Mouse (Mus musculus) hindbrain, postnatal 0 days (tissue): ENCODE data around the gene Kcnma1. TPM values are rescaled to one million over a fixed set of nuclear protein-coding genes. Genes with fewer than 3 reads are reported as not detected.

Experiments
- ATAC-seq: fragments of 200-750 bp; cut with Nextera tagmentation; 2 replicates; pipeline ENCODE4 v1.8.0; 2017; ENCODE audit warnings: mild to moderate bottlenecking, moderate TSS enrichment, moderate library complexity
- DNase-seq: peaks from one replicate; pipeline ENCODE4 v3.0.0-alpha.2; 2015; ENCODE audit warnings: low spot score
- H3K27ac ChIP-seq: fragments of 300-500 bp; sonication (generic); 2 replicates; pipeline ENCODE4 v1.5.1; 2014; ENCODE audit warnings: mild to moderate bottlenecking
- H3K27me3 ChIP-seq: fragments of 300-500 bp; sonication (generic); 2 replicates; pipeline ENCODE4 v1.6.1; 2014; ENCODE audit warnings: low read length, mixed read lengths; ENCODE audit not compliant: insufficient read depth
- H3K36me3 ChIP-seq: fragments of 300-500 bp; sonication (generic); 2 replicates; pipeline ENCODE4 v1.6.1; 2014; ENCODE audit warnings: low read length, mixed read lengths; ENCODE audit not compliant: insufficient read depth
- H3K4me1 ChIP-seq: fragments of 300-500 bp; sonication (generic); 2 replicates; pipeline ENCODE4 v1.6.1; 2014; ENCODE audit warnings: antibody characterized with exemption, low read length, mixed read lengths; ENCODE audit not compliant: insufficient read depth
- H3K4me2 ChIP-seq: fragments of 300-500 bp; sonication (generic); 2 replicates; pipeline ENCODE4 v1.6.1; 2014; ENCODE audit warnings: low read depth, mild to moderate bottlenecking, low read length, moderate library complexity, mixed read lengths
- H3K4me3 ChIP-seq: fragments of 300-500 bp; sonication (generic); 2 replicates; pipeline ENCODE4 v1.5.1; 2014; ENCODE audit warnings: low read length
- H3K9ac ChIP-seq: fragments of 300-500 bp; sonication (generic); replicated peaks from 2 replicates; pipeline ENCODE4 v1.6.1; 2014; ENCODE audit warnings: mild to moderate bottlenecking, low read length, moderate library complexity, mixed read lengths
- H3K9me3 ChIP-seq: fragments of 300-500 bp; sonication (generic); 2 replicates; pipeline ENCODE4 v1.6.1; 2016; ENCODE audit warnings: low read length, mixed read lengths
- CTCF ChIP-seq: IDR thresholded peaks from 2 replicates; pipeline ENCODE4 v1.5.1; 2016; ENCODE audit warnings: antibody characterized with exemption, control low read depth, low read depth
- WGBS: fragments of 180-500 bp; shearing (Covaris S2); extraction: QIAGEN DNeasy Blood & Tissue Kit; methylation state at CpG from one replicate; pipeline ENCODE4 v1.1.7; 2014; 5-methylcytosine and 5-hydroxymethylcytosine counted together
- polyA plus RNA-seq: library from polyadenylated mRNA; unstranded; fragments of >200 nt; fragmentation: Nextera tagmentation; extraction: Ambion mirVana; gene quantifications from 2 replicates; pipeline ENCODE4 v1.2.1, GENCODE M21; 2015
- total RNA-seq: library from RNA; depleted of rRNA; stranded (reverse); fragments of >200 nt; gene quantifications from 2 replicates; pipeline ENCODE4 v1.2.3, GENCODE M21; 2014

The Kcnma1 gene
- total and polyA plus RNA-seq, 2 experiments from 2014 or later = 15.9 to 36.1 TPM

DNA sequence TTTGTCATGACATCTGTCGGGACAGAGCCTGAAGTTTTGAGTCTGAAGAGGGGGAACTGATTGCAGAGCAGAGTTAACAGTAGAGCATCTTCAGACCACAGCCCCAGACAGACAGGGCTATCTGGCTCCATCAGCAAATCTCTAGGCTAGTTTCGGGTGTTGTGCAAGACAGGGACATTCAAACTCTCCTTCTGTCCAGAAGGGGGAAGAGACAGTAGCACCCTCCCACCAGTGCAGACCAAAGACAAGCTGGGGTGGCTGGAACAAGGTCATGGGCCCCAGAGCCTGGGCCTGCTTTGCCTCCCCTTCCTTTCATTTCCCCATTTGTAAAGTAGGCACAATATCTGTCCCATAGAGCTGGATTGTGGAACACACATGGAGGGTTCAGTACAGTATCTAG is 189.4 kb downstream of the Kcnma1 start:
- Histone ChIP-seq H3K27me3 (no peaks in the 10 kb centered on the region), H3K4me1 (peaks cover 4% of the 10 kb centered on the region; the same call in 1 of the 2 replicates), H3K4me3 (no peak overlapping the region), H3K36me3 (no peaks in the 10 kb centered on the region), H3K9me3 (no peaks in the 10 kb centered on the region), H3K4me2 (no peak overlapping the region), H3K9ac (no peak overlapping the region), H3K27ac (no peak overlapping the region)
- 0 out of 2 replicates have a peak, but pooled peaks have one; percentile 12 for ATAC-seq
- no peak for TF ChIP-seq CTCF
- DNase-seq = no peak
- 80% methylated on average over 2 of the region's 2 CpGs for WGBS

DNA sequence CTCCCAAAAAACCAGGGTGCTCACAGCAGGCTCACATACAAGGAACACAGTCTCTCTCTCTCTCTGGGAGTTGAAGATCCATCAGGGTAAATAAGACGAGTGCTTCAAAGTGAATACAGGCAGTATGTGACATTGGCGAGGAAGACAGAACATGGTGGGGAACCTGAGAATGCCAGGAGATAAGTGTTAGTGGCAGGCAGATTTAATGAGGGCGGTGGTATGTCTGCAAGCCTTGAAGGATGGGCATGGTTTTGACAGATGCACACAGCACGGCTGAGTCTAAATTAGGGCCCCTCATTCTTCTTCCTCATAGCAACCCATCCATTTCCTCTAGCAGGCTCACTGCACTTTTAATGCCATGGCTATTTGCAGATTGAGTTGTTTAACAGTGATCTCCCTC is 190.0 kb downstream of the Kcnma1 start:
- no peaks in the 10 kb centered on the region for H3K27me3 ChIP-seq
- H3K4me2 ChIP-seq = no peak overlapping the region
- no peak for DNase-seq
- no peaks in the 10 kb centered on the region for H3K9me3 ChIP-seq
- H3K4me3 ChIP-seq = no peak overlapping the region
- H3K9ac ChIP-seq = no peak overlapping the region
- peaks cover 4% of the 10 kb centered on the region; the same call in 1 of the 2 replicates for H3K4me1 ChIP-seq
- no peaks in the 10 kb centered on the region for H3K36me3 ChIP-seq
- TF ChIP-seq CTCF = no peak
- H3K27ac ChIP-seq = no peak overlapping the region
- WGBS = 60% methylated on average over 4 of the region's 4 CpGs
- no peak for ATAC-seq

DNA sequence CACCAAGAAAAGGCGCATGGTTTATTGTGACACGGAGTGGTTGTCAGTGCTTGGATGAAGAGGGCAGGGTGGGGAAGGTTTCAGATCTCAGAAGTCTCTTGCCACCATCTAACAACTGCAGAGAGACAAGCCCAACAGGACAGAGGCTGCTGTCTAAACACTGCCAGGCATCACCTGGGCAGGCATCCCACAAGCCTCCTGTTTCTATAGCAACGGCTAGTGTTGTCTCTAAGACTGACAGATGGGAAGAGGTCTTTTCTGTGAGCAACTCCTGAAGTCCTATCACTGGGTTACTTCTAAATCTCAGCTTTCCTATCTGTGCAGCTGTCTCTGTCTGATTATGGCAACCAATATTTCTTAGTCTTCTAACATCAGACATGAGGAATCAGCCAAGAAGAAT is 196.7 kb downstream of the Kcnma1 start:
- no peak for TF ChIP-seq CTCF
- Histone ChIP-seq H3K36me3 (no peaks in the 10 kb centered on the region), H3K4me3 (no peak overlapping the region), H3K27me3 (no peaks in the 10 kb centered on the region), H3K9me3 (no peaks in the 10 kb centered on the region), H3K4me2 (no peak overlapping the region), H3K4me1 (no peaks in the 10 kb centered on the region), H3K27ac (no peak overlapping the region), H3K9ac (no peak overlapping the region)
- DNase-seq (peak; percentile 63), ATAC-seq (peak; percentile 32; the same call in 1 of the 2 replicates)
- 82% methylated on average over 3 of the region's 3 CpGs for WGBS

DNA sequence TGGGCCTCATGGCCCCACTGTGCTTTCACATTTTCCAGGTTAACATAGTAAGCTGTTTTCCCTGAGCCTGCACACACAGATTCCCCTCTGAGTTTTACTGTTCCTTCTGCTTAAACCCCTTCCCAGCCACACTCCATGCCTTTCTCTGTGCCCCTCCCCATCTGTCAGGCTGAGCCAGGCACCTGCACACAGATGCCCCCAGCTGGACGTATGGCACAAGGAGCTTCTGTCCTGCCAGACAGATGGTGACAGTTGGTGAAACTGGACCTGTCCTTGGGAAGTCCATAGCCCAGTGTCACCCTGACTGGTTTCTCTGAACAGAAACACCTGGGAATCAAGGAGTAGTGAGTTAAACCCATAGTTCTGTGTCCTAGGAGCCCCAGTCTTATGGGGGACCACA is 204.2 kb downstream of the Kcnma1 start:
- H3K9ac ChIP-seq = no peak overlapping the region
- no peak overlapping the region for H3K4me3 ChIP-seq
- no peaks in the 10 kb centered on the region for H3K36me3 ChIP-seq
- H3K4me2 ChIP-seq = no peak overlapping the region
- no peak for ATAC-seq
- no peaks in the 10 kb centered on the region for H3K27me3 ChIP-seq
- TF ChIP-seq CTCF = no peak
- no peaks in the 10 kb centered on the region for H3K9me3 ChIP-seq
- 61% methylated on average over 1 of the region's 1 CpGs for WGBS
- no peak overlapping the region for H3K27ac ChIP-seq
- H3K4me1 ChIP-seq = peaks cover 8% of the 10 kb centered on the region; the same call in 1 of the 2 replicates
- DNase-seq = no peak

DNA sequence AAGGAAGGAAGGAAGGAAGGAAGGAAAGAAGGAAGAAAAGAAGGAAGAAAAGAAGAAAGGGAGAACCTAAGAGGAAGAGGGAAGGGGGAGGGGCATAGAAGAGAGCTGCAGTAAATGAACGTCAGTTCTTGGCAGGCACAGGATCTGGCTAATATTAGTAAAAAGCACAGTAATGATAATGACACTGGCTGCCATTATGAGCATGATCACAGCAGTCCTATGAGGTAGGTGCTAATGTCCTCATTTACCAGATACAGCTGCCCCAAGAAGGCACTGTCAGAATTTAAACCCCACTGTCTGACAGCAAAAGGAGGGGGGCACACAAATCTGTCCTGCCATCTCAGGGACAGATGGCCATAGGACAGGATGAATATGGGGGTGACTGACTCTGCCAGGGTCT is 205.2 kb downstream of the Kcnma1 start:
- ATAC-seq = no peak

DNA sequence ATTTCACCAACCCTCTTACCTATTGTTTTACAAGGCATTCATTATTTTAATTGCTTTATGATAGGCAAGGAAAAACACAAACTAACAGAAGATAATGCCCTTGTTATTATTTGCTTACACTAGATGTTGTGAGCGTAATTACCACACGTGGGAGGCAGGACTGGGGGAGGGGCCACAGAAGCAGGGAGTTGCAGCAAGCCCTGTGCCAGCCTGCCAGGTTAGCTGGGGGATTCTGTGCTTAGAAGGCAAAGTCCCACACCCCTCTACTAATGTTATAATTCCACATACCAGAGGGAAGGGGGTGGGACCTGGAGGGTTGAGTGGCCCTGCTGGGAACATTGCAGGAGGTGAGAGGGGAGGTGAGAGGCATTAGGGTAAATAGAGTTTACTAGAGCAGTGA is 207.9 kb downstream of the Kcnma1 start:
- DNase-seq = no peak
- Histone ChIP-seq H3K27ac (no peak overlapping the region), H3K4me3 (no peak overlapping the region), H3K9ac (no peak overlapping the region), H3K36me3 (no peaks in the 10 kb centered on the region), H3K27me3 (no peaks in the 10 kb centered on the region), H3K4me2 (no peak overlapping the region), H3K9me3 (no peaks in the 10 kb centered on the region), H3K4me1 (peaks cover 9% of the 10 kb centered on the region; the same call in 1 of the 2 replicates)
- no peak for TF ChIP-seq CTCF
- WGBS = 37% methylated on average over 2 of the region's 2 CpGs
- ATAC-seq = no peak

More for the DNA sequence above, 205.2 kb downstream of the Kcnma1 start:
- 32% methylated on average over 1 of the region's 1 CpGs for WGBS
- no peak overlapping the region for H3K4me2 ChIP-seq
- peaks cover 9% of the 10 kb centered on the region; the same call in 1 of the 2 replicates for H3K4me1 ChIP-seq
- no peak for DNase-seq
- no peak overlapping the region for H3K9ac ChIP-seq
- no peak overlapping the region for H3K27ac ChIP-seq
- no peaks in the 10 kb centered on the region for H3K9me3 ChIP-seq
- no peaks in the 10 kb centered on the region for H3K27me3 ChIP-seq
- TF ChIP-seq CTCF = no peak
- H3K4me3 ChIP-seq = no peak overlapping the region
- H3K36me3 ChIP-seq = no peaks in the 10 kb centered on the region

DNA sequence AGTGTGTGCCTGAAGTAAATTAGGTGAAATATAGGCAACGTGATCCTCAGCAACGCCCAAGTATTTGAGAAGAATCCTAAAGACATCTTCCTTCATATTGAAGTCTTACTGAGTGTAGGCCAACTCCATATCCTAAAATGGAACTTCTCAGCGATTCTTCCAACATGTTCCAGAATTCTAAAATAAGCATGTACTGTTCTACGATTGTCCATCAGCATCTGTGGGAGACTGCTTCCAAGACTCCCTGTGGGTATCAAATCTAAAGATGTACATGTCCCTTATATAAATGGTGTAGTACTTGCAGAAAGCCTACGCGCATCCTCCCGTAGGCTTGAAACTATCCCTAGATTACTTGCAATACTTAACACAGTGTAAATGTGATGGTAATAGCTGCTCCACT is 217.4 kb downstream of the Kcnma1 start:
- no peaks in the 10 kb centered on the region for H3K9me3 ChIP-seq
- ATAC-seq (no peak), DNase-seq (no peak)
- H3K36me3 ChIP-seq = no peaks in the 10 kb centered on the region
- no peaks in the 10 kb centered on the region for H3K27me3 ChIP-seq
- no peak overlapping the region for H3K9ac ChIP-seq
- 91% methylated on average over 7 of the region's 7 CpGs for WGBS
- H3K4me3 ChIP-seq = no peak overlapping the region
- H3K4me1 ChIP-seq = no peaks in the 10 kb centered on the region
- no peak overlapping the region for H3K4me2 ChIP-seq
- TF ChIP-seq CTCF = no peak
- no peak overlapping the region for H3K27ac ChIP-seq
